ENCODE assay signal across 20 mouse cellular contexts in the genomic region with DNA sequence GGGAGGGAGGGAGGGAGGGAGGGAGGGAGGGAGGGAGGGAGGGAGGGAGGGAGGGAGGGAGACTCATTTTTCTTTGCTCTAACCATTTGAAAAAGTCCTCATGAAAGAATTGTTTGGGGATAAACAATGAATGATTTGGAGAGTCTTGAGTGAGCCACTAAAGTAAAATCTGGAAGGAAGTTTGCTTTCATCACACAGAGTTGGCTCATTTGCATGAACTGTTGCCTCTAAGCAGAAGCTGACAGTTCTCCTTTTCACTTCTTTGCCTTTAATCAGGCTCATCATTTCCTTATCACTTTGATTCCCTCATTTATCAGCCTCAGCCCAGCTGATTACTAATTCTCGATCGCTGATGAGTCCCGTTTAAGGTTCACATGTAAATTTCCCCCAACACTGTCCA.
"Had no signal": no experiment of that assay in that cellular context is flagged by ENCODE, and none has a peak within 500 bp of the region (broad histone marks: within the 10 kb centered on the region; RNA-seq: fewer than 3 reads in every experiment).

No protein-coding gene starts in this region.

- H3K36me3 ChIP-seq: intestine, embryonic 15.5 days; kidney, embryonic 15.5 days; limb, embryonic 10.5 days; limb, embryonic 13.5 days; liver, embryonic 12.5 days; liver, embryonic 15.5 days; neural tube, embryonic 13.5 days had no signal

- H3K4me1 ChIP-seq: intestine, embryonic 15.5 days; kidney, embryonic 15.5 days; limb, embryonic 10.5 days; liver, embryonic 12.5 days; liver, embryonic 15.5 days; neural tube, embryonic 13.5 days had no signal

- H3K4me3 ChIP-seq: intestine, embryonic 15.5 days; kidney, embryonic 15.5 days; limb, embryonic 10.5 days; limb, embryonic 13.5 days; liver, embryonic 12.5 days; liver, embryonic 15.5 days; neural tube, embryonic 13.5 days had no signal

- ATAC-seq: intestine, embryonic 15.5 days; liver, embryonic 12.5 days had no signal

- H3K27ac ChIP-seq: intestine, embryonic 15.5 days; kidney, embryonic 15.5 days; limb, embryonic 10.5 days; limb, embryonic 13.5 days; liver, embryonic 12.5 days; liver, embryonic 15.5 days; macrophage; neural tube, embryonic 13.5 days had no signal

- H3K9me3 ChIP-seq: intestine, embryonic 15.5 days; kidney, embryonic 15.5 days; limb, embryonic 10.5 days; limb, embryonic 13.5 days; liver, embryonic 12.5 days; liver, embryonic 15.5 days; neural tube, embryonic 13.5 days had no signal

- H3K27me3 ChIP-seq: intestine, embryonic 15.5 days; kidney, embryonic 15.5 days; limb, embryonic 13.5 days; liver, embryonic 12.5 days; liver, embryonic 15.5 days; neural tube, embryonic 13.5 days had no signal

- H3K9ac ChIP-seq: intestine, embryonic 15.5 days; kidney, embryonic 15.5 days; limb, embryonic 13.5 days; liver, embryonic 12.5 days; liver, embryonic 15.5 days; neural tube, embryonic 13.5 days had no signal

- H3K4me2 ChIP-seq: intestine, embryonic 15.5 days; kidney, embryonic 15.5 days; limb, embryonic 13.5 days; liver, embryonic 12.5 days; liver, embryonic 15.5 days; midbrain, embryonic 11.5 days; neural tube, embryonic 13.5 days had no signal

- DNase-seq: kidney, adult 11 months; kidney, adult 8-10 months; kidney, postnatal 10 days; kidney, postnatal 4 days; liver; midbrain, embryonic 14.5 days; retina, postnatal 1 day; right cerebral cortex, postnatal 25 days; spleen, adult 18-20 months; thymus, adult 2 months; thymus, postnatal 14 days had no signal
